Mouse (Mus musculus) ES-Bruce4 (cell line): ENCODE results near the gene Hist2h2aa2.

Experiments used
- CTCF ChIP-seq: IDR thresholded peaks from one replicate; pipeline ENCODE4 v1.8.1; 2011; ENCODE audit warnings: low read depth, low read length
- EP300 ChIP-seq: IDR thresholded peaks from 2 replicates; pipeline ENCODE4 v1.6.1; 2011; ENCODE audit warnings: low read depth, low read length; ENCODE audit not compliant: insufficient read depth
- POLR2A ChIP-seq: IDR thresholded peaks from one replicate; pipeline ENCODE4 v1.8.1; 2011; ENCODE audit warnings: low read length; ENCODE audit not compliant: insufficient read depth

DNA sequence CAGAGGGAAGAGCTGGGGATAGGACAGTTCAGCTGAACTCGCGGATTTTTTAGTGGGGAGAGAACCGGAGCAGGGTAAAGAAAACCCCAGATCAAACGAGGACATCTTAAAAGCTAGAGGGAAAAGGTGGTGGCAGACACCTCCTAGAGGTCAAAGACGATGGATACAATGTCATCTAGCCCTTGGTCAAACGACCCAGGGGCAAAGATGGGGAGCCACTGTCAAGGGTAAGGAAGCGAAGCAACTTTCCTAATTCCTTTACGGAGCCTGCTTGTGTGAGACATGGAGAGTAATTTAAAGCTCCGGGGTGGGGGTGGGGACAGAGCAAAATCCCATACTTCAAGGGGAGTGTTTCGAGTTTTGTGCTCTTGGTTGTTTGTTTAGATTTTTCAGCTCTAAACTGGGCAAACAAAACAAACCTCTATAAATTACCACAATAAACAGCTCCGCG is 20.9 kb downstream of the Hist2h2aa2 start:
- TF ChIP-seq CTCF: no peak
- TF ChIP-seq POLR2A: no peak
- no peak for TF ChIP-seq EP300
